Mouse (Mus musculus) layer of hippocampus, adult 9-10 months (tissue): Measurements from ENCODE around the gene Oasl1.

Source experiments
- DNase-seq: peaks from one replicate; pipeline ENCODE4 v3.0.0; 2022; ENCODE audit warnings: low spot score

Oasl1 gene

GRCm38 (mm10) chr5:114969064-114969463, 46.0 kb downstream of the Oasl1 start:
- DNase-seq, result no peak

- no peak for DNase-seq
Measured at GRCm38 (mm10) chr5:114969609-114970215, 46.7 kb downstream of the Oasl1 start.

- no peak for DNase-seq
Measured at GRCm38 (mm10) chr5:114970824-114971227, 47.8 kb downstream of the Oasl1 start, which contains the start of gene Hnf1a. Gene Hnf1a, minus strand, starts transcription at chr5:114971094.

GRCm38 (mm10) chr5:114972201-114972600, 49.2 kb downstream of the Oasl1 start:
- DNase-seq, result no peak

- DNase-seq, result no peak
Measured at GRCm38 (mm10) chr5:114973131-114973530, 50.1 kb downstream of the Oasl1 start.

GRCm38 (mm10) chr5:114976935-114977334, 53.9 kb downstream of the Oasl1 start:
- DNase-seq, result no peak

- DNase-seq, result no peak
Measured at GRCm38 (mm10) chr5:114978473-114978872, 55.4 kb downstream of the Oasl1 start.

GRCm38 (mm10) chr5:114978888-114979249, 55.8 kb downstream of the Oasl1 start:
- no peak for DNase-seq

- DNase-seq, result peak; percentile 67
Measured at GRCm38 (mm10) chr5:114979250-114980121, 56.4 kb downstream of the Oasl1 start.

GRCm38 (mm10) chr5:114980122-114980748, 57.2 kb downstream of the Oasl1 start:
- DNase-seq, result no peak

- no peak for DNase-seq
Measured at GRCm38 (mm10) chr5:114982001-114982400, 59.0 kb downstream of the Oasl1 start.

GRCm38 (mm10) chr5:114985074-114985473, 62.0 kb downstream of the Oasl1 start:
- DNase-seq, result no peak
